22 mouse cellular contexts compared by ENCODE assay signal in genomic region chr5:4004531-4005469, GRCm38 (mm10).
DNase-seq lines count a peak whose midpoint lies in the region; ATAC-seq and TF ChIP-seq lines count a peak whose summit lies in the region.
"Had no signal": no experiment of that assay in that cellular context is flagged by ENCODE, and none has a peak within 500 bp of the region (broad histone marks: within the 10 kb centered on the region; RNA-seq: fewer than 3 reads in every experiment).

No protein-coding gene starts in this region.

- no peaks in the 10 kb centered on the region; the same call in 1 of the 2 replicates for H3K36me3 ChIP-seq in liver, embryonic 11.5 days (ENCODE audit: control insufficient read depth, insufficient read depth, low read length)
- peaks cover 18% of the 10 kb centered on the region for H3K36me3 ChIP-seq in stomach, embryonic 14.5 days (ENCODE audit: control insufficient read depth, insufficient read depth, low read length)
- peaks cover 28% of the 10 kb centered on the region for H3K36me3 ChIP-seq in hindbrain, postnatal 0 days (ENCODE audit: insufficient read depth, low read length)
- peaks cover 51% of the 10 kb centered on the region for H3K36me3 ChIP-seq in midbrain, embryonic 13.5 days

- H3K9ac ChIP-seq in liver, embryonic 11.5 days (ENCODE audit: low read depth, low read length), result no peak overlapping the region
- H3K9ac ChIP-seq in stomach, embryonic 14.5 days (replicated peaks; ENCODE audit: low read depth, low read length), result no peak overlapping the region
- no peak overlapping the region for H3K9ac ChIP-seq in hindbrain, postnatal 0 days (replicated peaks; ENCODE audit: low read length)
- no peak overlapping the region for H3K9ac ChIP-seq in midbrain, embryonic 13.5 days (replicated peaks)
- H3K9ac ChIP-seq: embryonic facial prominence, embryonic 13.5 days; forebrain, postnatal 0 days; hindbrain, embryonic 13.5 days; limb, embryonic 15.5 days; midbrain, embryonic 15.5 days had no signal

- peak overlapping the region; percentile 34; the same call in 1 of the 2 replicates for H3K4me2 ChIP-seq in liver, embryonic 11.5 days
- 0 out of 2 replicates have a peak overlapping the region, but pooled peaks have one; percentile 20 for H3K4me2 ChIP-seq in stomach, embryonic 14.5 days (replicated peaks; ENCODE audit: low read depth, low read length)
- H3K4me2 ChIP-seq in hindbrain, postnatal 0 days (ENCODE audit: low read depth, low read length), result no peak overlapping the region
- H3K4me2 ChIP-seq in midbrain, embryonic 13.5 days (replicated peaks), result no peak overlapping the region
- H3K4me2 ChIP-seq: embryonic facial prominence, embryonic 13.5 days; hindbrain, embryonic 13.5 days; limb, embryonic 15.5 days; midbrain, embryonic 15.5 days had no signal

- H3K4me1 ChIP-seq in liver, embryonic 11.5 days (replicated peaks; ENCODE audit: control insufficient read depth, insufficient read depth, low read length), result no peaks in the 10 kb centered on the region
- no peaks in the 10 kb centered on the region for H3K4me1 ChIP-seq in stomach, embryonic 14.5 days (ENCODE audit: control insufficient read depth, insufficient read depth, low read length)
- H3K4me1 ChIP-seq in hindbrain, postnatal 0 days (ENCODE audit: insufficient read depth, low read length), result no peaks in the 10 kb centered on the region
- H3K4me1 ChIP-seq in midbrain, embryonic 13.5 days (replicated peaks), result no peaks in the 10 kb centered on the region
- H3K4me1 ChIP-seq: embryonic facial prominence, embryonic 13.5 days; hindbrain, embryonic 13.5 days; limb, embryonic 15.5 days; midbrain, embryonic 15.5 days had no signal

- 79% methylated on average over 16 of the region's 16 CpGs for WGBS in liver, embryonic 11.5 days
- 71% methylated on average over 16 of the region's 16 CpGs for WGBS in stomach, embryonic 14.5 days
- 92% methylated on average over 16 of the region's 16 CpGs for WGBS in hindbrain, postnatal 0 days
- WGBS in midbrain, embryonic 13.5 days, result 93% methylated on average over 16 of the region's 16 CpGs

- H3K27ac ChIP-seq in liver, embryonic 11.5 days (ENCODE audit: low read depth, low read length), result peak overlapping the region; percentile 26
- H3K27ac ChIP-seq in stomach, embryonic 14.5 days (ENCODE audit: low read length), result 0 out of 2 replicates have a peak overlapping the region, but pooled peaks have one; percentile 44
- no peak overlapping the region for H3K27ac ChIP-seq in hindbrain, postnatal 0 days
- H3K27ac ChIP-seq in midbrain, embryonic 13.5 days, result no peak overlapping the region
- H3K27ac ChIP-seq: embryonic facial prominence, embryonic 13.5 days; hindbrain, embryonic 13.5 days; limb, embryonic 15.5 days; midbrain, embryonic 15.5 days had no signal

- peak; percentile 23 for DNase-seq in adrenal gland, postnatal 10 days
- no peak for DNase-seq in adrenal gland, adult 18-20 months (ENCODE audit: low spot score in 2 of 2)
- DNase-seq in adipocyte (ENCODE audit: low spot score), result peak; percentile 87
- no peak for DNase-seq in liver, embryonic 11.5 days (ENCODE audit: low spot score)
- no peak for DNase-seq in hindbrain, postnatal 0 days (ENCODE audit: low spot score)
- no peak for DNase-seq in right cerebral cortex, adult 2 months (ENCODE audit: low spot score in 2 of 2)
- DNase-seq: adrenal gland, postnatal 25 days; cerebellum, adult 2 months; forebrain, postnatal 0 days; gastrocnemius, postnatal 14 days; heart, postnatal 10 days; kidney, adult 8-10 months; kidney, postnatal 4 days; spleen, adult 18-20 months; thymus, postnatal 14 days had no signal

- no peaks in the 10 kb centered on the region for H3K27me3 ChIP-seq in liver, embryonic 11.5 days (replicated peaks; ENCODE audit: control insufficient read depth, insufficient read depth, low read length)
- H3K27me3 ChIP-seq in stomach, embryonic 14.5 days (ENCODE audit: control insufficient read depth, insufficient read depth, low read length), result no peaks in the 10 kb centered on the region
- H3K27me3 ChIP-seq in hindbrain, postnatal 0 days (ENCODE audit: insufficient read depth, low read length), result no peaks in the 10 kb centered on the region
- H3K27me3 ChIP-seq in midbrain, embryonic 13.5 days, result no peaks in the 10 kb centered on the region
- H3K27me3 ChIP-seq: CH12.LX; embryonic facial prominence, embryonic 13.5 days; hindbrain, embryonic 13.5 days; limb, embryonic 15.5 days; midbrain, embryonic 15.5 days had no signal

- no peaks in the 10 kb centered on the region for H3K9me3 ChIP-seq in liver, embryonic 11.5 days (ENCODE audit: control insufficient read depth, low read length)
- H3K9me3 ChIP-seq in stomach, embryonic 14.5 days (ENCODE audit: control insufficient read depth, low read depth, low read length), result no peaks in the 10 kb centered on the region
- no peaks in the 10 kb centered on the region for H3K9me3 ChIP-seq in hindbrain, postnatal 0 days (ENCODE audit: low read length)
- no peaks in the 10 kb centered on the region for H3K9me3 ChIP-seq in midbrain, embryonic 13.5 days
- H3K9me3 ChIP-seq: embryonic facial prominence, embryonic 13.5 days; hindbrain, embryonic 13.5 days; limb, embryonic 15.5 days; midbrain, embryonic 15.5 days had no signal

- H3K4me3 ChIP-seq in liver, embryonic 11.5 days (ENCODE audit: low read depth, low read length), result no peak overlapping the region
- no peak overlapping the region for H3K4me3 ChIP-seq in stomach, embryonic 14.5 days (ENCODE audit: low read depth, low read length)
- H3K4me3 ChIP-seq in hindbrain, postnatal 0 days (ENCODE audit: low read length), result no peak overlapping the region
- H3K4me3 ChIP-seq in midbrain, embryonic 13.5 days (replicated peaks), result no peak overlapping the region
- H3K4me3 ChIP-seq: embryonic facial prominence, embryonic 13.5 days; hindbrain, embryonic 13.5 days; limb, embryonic 15.5 days; midbrain, embryonic 15.5 days had no signal

- no peak for TF ChIP-seq CTCF in hindbrain, postnatal 0 days (IDR thresholded peaks at IDR 0.05; ENCODE audit: low read depth)

- ATAC-seq in liver, embryonic 11.5 days (replicated peaks; ENCODE audit: low FRiP score), result peak; percentile 62
- ATAC-seq in stomach, embryonic 14.5 days (ENCODE audit: insufficient number of reproducible peaks, insufficient read depth, low FRiP score, low read depth), result peak; percentile 96
- ATAC-seq in hindbrain, postnatal 0 days, result no peak
- ATAC-seq in midbrain, embryonic 13.5 days, result no peak
- ATAC-seq: midbrain, embryonic 15.5 days had no signal

Comparison
In these comparisons a context has a peak if more than half of its experiments do, and no peak if none do; other contexts are left out.
1. DNase-seq: peak in adrenal gland, postnatal 10 days (single experiment) and adipocyte (single experiment); none in adrenal gland, adult 18-20 months (0 of 2), liver, embryonic 11.5 days (single experiment), hindbrain, postnatal 0 days (single experiment) and right cerebral cortex, adult 2 months (0 of 2).
2. ATAC-seq: peak in liver, embryonic 11.5 days (single experiment) and stomach, embryonic 14.5 days (single experiment); none in hindbrain, postnatal 0 days (single experiment) and midbrain, embryonic 13.5 days (single experiment).
3. H3K27ac ChIP-seq: peak in liver, embryonic 11.5 days (single experiment) and stomach, embryonic 14.5 days (single experiment); none in hindbrain, postnatal 0 days (single experiment) and midbrain, embryonic 13.5 days (single experiment).
4. H3K4me2 ChIP-seq: peak in liver, embryonic 11.5 days (single experiment) and stomach, embryonic 14.5 days (single experiment); none in hindbrain, postnatal 0 days (single experiment) and midbrain, embryonic 13.5 days (single experiment).